In the genomic region with DNA sequence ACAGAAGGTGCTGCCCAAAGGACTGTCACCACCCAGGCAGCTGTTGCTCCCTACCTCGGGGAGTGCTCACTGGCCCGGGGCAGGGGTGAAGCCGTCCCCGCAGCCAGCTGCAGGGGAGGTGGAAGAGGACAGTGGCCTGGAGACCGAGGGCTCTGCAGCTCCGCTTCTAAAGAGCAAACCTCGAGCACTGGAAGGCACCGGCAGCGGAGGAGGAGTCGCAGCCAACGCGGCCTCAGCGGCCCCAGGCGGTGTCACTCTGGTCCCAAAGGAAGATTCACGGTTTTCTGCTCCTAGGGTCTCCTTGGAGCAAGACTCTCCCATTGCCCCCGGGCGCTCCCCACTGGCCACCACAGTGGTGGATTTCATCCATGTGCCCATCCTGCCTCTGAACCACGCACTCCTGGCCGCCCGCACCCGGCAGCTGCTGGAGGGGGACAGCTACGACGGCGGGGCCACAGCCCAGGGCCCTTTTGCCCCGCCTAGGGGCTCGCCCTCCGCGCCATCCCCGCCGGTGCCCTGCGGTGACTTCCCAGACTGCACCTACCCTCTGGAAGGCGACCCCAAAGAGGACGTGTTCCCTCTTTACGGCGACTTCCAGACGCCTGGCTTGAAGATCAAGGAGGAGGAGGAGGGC, we compare ENCODE assay signal across 9 mouse cellular contexts. TPM values are rescaled to one million over a fixed set of nuclear protein-coding genes. Genes with fewer than 3 reads are reported as not detected.
DNase-seq lines count a peak whose midpoint lies in the region; ATAC-seq and TF ChIP-seq lines count a peak whose summit lies in the region.
"Had no signal": no experiment of that assay in that cellular context is flagged by ENCODE, and none has a peak within 500 bp of the region (broad histone marks: within the 10 kb centered on the region; RNA-seq: fewer than 3 reads in every experiment).

No protein-coding gene starts in this region.

- no peak overlapping the region for H3K27ac ChIP-seq in forebrain, embryonic 14.5 days (ENCODE audit: low read depth, low read length)
- peak overlapping the region; percentile 78 for H3K27ac ChIP-seq in hindbrain, postnatal 0 days
- no peak overlapping the region for H3K27ac ChIP-seq in limb, embryonic 12.5 days
- H3K27ac ChIP-seq in midbrain, embryonic 15.5 days, result peak overlapping the region; percentile 77

- no peaks in the 10 kb centered on the region for H3K9me3 ChIP-seq in forebrain, embryonic 14.5 days (replicated peaks; ENCODE audit: control insufficient read depth, low read length)
- no peaks in the 10 kb centered on the region for H3K9me3 ChIP-seq in hindbrain, postnatal 0 days (ENCODE audit: low read length)
- no peaks in the 10 kb centered on the region for H3K9me3 ChIP-seq in limb, embryonic 12.5 days
- H3K9me3 ChIP-seq in midbrain, embryonic 15.5 days, result no peaks in the 10 kb centered on the region

- peak; percentile 20 to 22 for DNase-seq in adrenal gland, adult 18-20 months (ENCODE audit: low spot score in 2 of 2)
- DNase-seq in adrenal gland, postnatal 4 days (ENCODE audit: low spot score in 2 of 2), result no peak
- DNase-seq in cerebellum, adult 11 months, result peak; percentile 8
- DNase-seq in forebrain, embryonic 14.5 days (ENCODE audit: low spot score), result peak; percentile 30
- DNase-seq in hindbrain, postnatal 0 days (ENCODE audit: low spot score), result peak; percentile 46
- peak; percentile 17 to 59 for DNase-seq in urinary bladder, postnatal 4 days (ENCODE audit: low spot score in 2 of 2)

- ATAC-seq in forebrain, embryonic 14.5 days, result peak; percentile 69
- peak; percentile 75 for ATAC-seq in hindbrain, postnatal 0 days
- ATAC-seq in limb, embryonic 12.5 days (ENCODE audit: insufficient number of reproducible peaks, insufficient read depth, low FRiP score, low TSS enrichment, low read depth), result peak; percentile 33; the same call in 1 of the 2 replicates
- ATAC-seq in midbrain, embryonic 15.5 days (replicated peaks), result peak; percentile 80

- peak overlapping the region; percentile 97 for H3K4me2 ChIP-seq in forebrain, embryonic 14.5 days (ENCODE audit: low read length)
- peak overlapping the region; percentile 86 for H3K4me2 ChIP-seq in hindbrain, postnatal 0 days (ENCODE audit: low read depth, low read length)
- peak overlapping the region; percentile 92 for H3K4me2 ChIP-seq in limb, embryonic 12.5 days
- peak overlapping the region; percentile 92 for H3K4me2 ChIP-seq in midbrain, embryonic 15.5 days

- H3K27me3 ChIP-seq in forebrain, embryonic 14.5 days (replicated peaks; ENCODE audit: control insufficient read depth, insufficient read depth, low read length), result peaks cover 17% of the 10 kb centered on the region; the same call in 1 of the 2 replicates
- peaks cover 5% of the 10 kb centered on the region; the same call in 1 of the 2 replicates for H3K27me3 ChIP-seq in hindbrain, postnatal 0 days (ENCODE audit: insufficient read depth, low read length)
- H3K27me3 ChIP-seq in limb, embryonic 12.5 days, result peaks cover 59% of the 10 kb centered on the region
- peaks cover 22% of the 10 kb centered on the region for H3K27me3 ChIP-seq in midbrain, embryonic 15.5 days (replicated peaks)

- H3K36me3 ChIP-seq in forebrain, embryonic 14.5 days (ENCODE audit: control insufficient read depth, insufficient read depth, low read length), result no peaks in the 10 kb centered on the region
- H3K36me3 ChIP-seq in hindbrain, postnatal 0 days (ENCODE audit: insufficient read depth, low read length), result no peaks in the 10 kb centered on the region
- H3K36me3 ChIP-seq in limb, embryonic 12.5 days, result no peaks in the 10 kb centered on the region
- H3K36me3 ChIP-seq in midbrain, embryonic 15.5 days (replicated peaks), result no peaks in the 10 kb centered on the region

- WGBS in forebrain, embryonic 14.5 days, result 1% methylated on average over 36 of the region's 36 CpGs
- under 1% methylated on average over 36 of the region's 36 CpGs for WGBS in hindbrain, postnatal 0 days
- WGBS in limb, embryonic 12.5 days, result under 1% methylated on average over 36 of the region's 36 CpGs
- WGBS in midbrain, embryonic 15.5 days, result 0% methylated on average over 36 of the region's 36 CpGs

- H3K4me1 ChIP-seq in forebrain, embryonic 14.5 days (ENCODE audit: control insufficient read depth, insufficient read depth, low read length), result no peaks in the 10 kb centered on the region
- H3K4me1 ChIP-seq in hindbrain, postnatal 0 days (ENCODE audit: insufficient read depth, low read length), result peaks cover 5% of the 10 kb centered on the region; the same call in 1 of the 2 replicates
- H3K4me1 ChIP-seq in limb, embryonic 12.5 days (replicated peaks), result peaks cover 17% of the 10 kb centered on the region
- peaks cover 24% of the 10 kb centered on the region for H3K4me1 ChIP-seq in midbrain, embryonic 15.5 days

- peak overlapping the region; percentile 70 for H3K9ac ChIP-seq in forebrain, embryonic 14.5 days (ENCODE audit: low read length)
- peak overlapping the region; percentile 71 for H3K9ac ChIP-seq in hindbrain, postnatal 0 days (replicated peaks; ENCODE audit: low read length)
- peak overlapping the region; percentile 52 for H3K9ac ChIP-seq in limb, embryonic 12.5 days (replicated peaks)
- peak overlapping the region; percentile 68 for H3K9ac ChIP-seq in midbrain, embryonic 15.5 days

- TF ChIP-seq CTCF in hindbrain, postnatal 0 days (IDR thresholded peaks at IDR 0.05; ENCODE audit: low read depth), result no peak

- H3K4me3 ChIP-seq in forebrain, embryonic 14.5 days (ENCODE audit: low read depth, low read length), result peak overlapping the region; percentile 57
- H3K4me3 ChIP-seq in hindbrain, postnatal 0 days (ENCODE audit: low read length), result peak overlapping the region; percentile 71
- H3K4me3 ChIP-seq in limb, embryonic 12.5 days (replicated peaks), result peak overlapping the region; percentile 61
- peak overlapping the region; percentile 60 for H3K4me3 ChIP-seq in midbrain, embryonic 15.5 days
- H3K4me3 ChIP-seq: erythroblast, embryonic 14.5 days had no signal

RNA-seq across cellular contexts. Expression of a gene that starts 1.5 kb away (rescaled TPM):
- total RNA-seq in adrenal gland, adult 18-20 months (2021), result under 1 TPM; 0.26 to 0.30 TPM
- total RNA-seq in adrenal gland, postnatal 4 days (2021), result under 1 TPM; 0.14 to 0.56 TPM
- 0.47 and 0.78 TPM in 2 replicates for polyA plus RNA-seq in forebrain, embryonic 14.5 days (2014; fragmentation: Nextera tagmentation; extraction: Ambion mirVana)
- 4.4 and 4.7 TPM in 2 replicates for total RNA-seq in hindbrain, postnatal 0 days (2014; rRNA removed)
- polyA plus RNA-seq in hindbrain, postnatal 0 days (2015; fragmentation: Nextera tagmentation; extraction: Ambion mirVana), result 3.2 and 3.7 TPM in 2 replicates
- 0.31 and 0.46 TPM in 2 replicates for polyA plus RNA-seq in limb, embryonic 12.5 days (2016; fragmentation: Nextera tagmentation; extraction: Ambion mirVana)
- polyA plus RNA-seq in midbrain, embryonic 15.5 days (2015; fragmentation: Nextera tagmentation; extraction: Ambion mirVana), result 3.1 and 3.6 TPM in 2 replicates
- polyA plus RNA-seq: erythroblast, embryonic 14.5 days had no signal

Comparison
In these comparisons a context has a peak if more than half of its experiments do, and no peak if none do; other contexts are left out.
1. DNase-seq: peak in adrenal gland, adult 18-20 months (2 of 2), cerebellum, adult 11 months (single experiment), forebrain, embryonic 14.5 days (single experiment), hindbrain, postnatal 0 days (single experiment) and urinary bladder, postnatal 4 days (2 of 2); none in adrenal gland, postnatal 4 days (0 of 2).
2. H3K27ac ChIP-seq: peak in hindbrain, postnatal 0 days (single experiment) and midbrain, embryonic 15.5 days (single experiment); none in forebrain, embryonic 14.5 days (single experiment) and limb, embryonic 12.5 days (single experiment).
3. Peak in every context shown above with its lines, with median percentiles within 50 percentile points of each other: ATAC-seq, H3K4me2 ChIP-seq, H3K4me3 ChIP-seq and H3K9ac ChIP-seq.